Mouse (Mus musculus) neural tube, embryonic 14.5 days (tissue): ENCODE measurements around the gene Necab3. TPM values are rescaled to one million over a fixed set of nuclear protein-coding genes. Genes with fewer than 3 reads are reported as not detected.

ENCODE experiments used
- ATAC-seq: fragments of 200-750 bp; cut with Nextera tagmentation; 2 replicates; pipeline ENCODE4 v1.8.0; 2017; ENCODE audit warnings: low read depth, mild to moderate bottlenecking, moderate TSS enrichment, moderate library complexity
- H3K27ac ChIP-seq: fragments of 300-500 bp; sonication (generic); 2 replicates; pipeline ENCODE4 v1.5.1; 2014; ENCODE audit warnings: low read depth, mild to moderate bottlenecking, control low read depth, low read length, moderate library complexity, mixed read lengths
- H3K27me3 ChIP-seq: fragments of 300-500 bp; sonication (generic); 2 replicates; pipeline ENCODE4 v1.6.1; 2014; ENCODE audit warnings: low read length; ENCODE audit not compliant: control insufficient read depth, insufficient read depth
- H3K36me3 ChIP-seq: fragments of 300-500 bp; sonication (generic); 2 replicates; pipeline ENCODE4 v1.6.1; 2014; ENCODE audit warnings: low read length, mixed read lengths; ENCODE audit not compliant: control insufficient read depth, insufficient read depth
- H3K4me1 ChIP-seq: fragments of 300-500 bp; sonication (generic); 2 replicates; pipeline ENCODE4 v1.6.1; 2014; ENCODE audit warnings: low read length; ENCODE audit not compliant: control insufficient read depth, insufficient read depth
- H3K4me2 ChIP-seq: fragments of 300-500 bp; sonication (generic); 2 replicates; pipeline ENCODE4 v1.6.1; 2014; ENCODE audit warnings: mild to moderate bottlenecking, low read depth, low read length, control low read depth
- H3K4me3 ChIP-seq: fragments of 300-500 bp; sonication (generic); 2 replicates; pipeline ENCODE4 v1.5.1; 2014; ENCODE audit warnings: low read depth, low read length, control low read depth, mixed read lengths
- H3K9ac ChIP-seq: fragments of 300-500 bp; sonication (generic); replicated peaks from 2 replicates; pipeline ENCODE4 v1.6.1; 2014; ENCODE audit warnings: low read depth, mild to moderate bottlenecking, control low read depth, low read length, mixed read lengths
- H3K9me3 ChIP-seq: fragments of 300-500 bp; sonication (generic); 2 replicates; pipeline ENCODE4 v1.6.1; 2016; ENCODE audit warnings: low read length; ENCODE audit not compliant: control insufficient read depth
- WGBS: fragments of 180-500 bp; shearing (Covaris S2); extraction: QIAGEN DNeasy Blood & Tissue Kit; methylation state at CpG from one replicate; pipeline ENCODE4 v1.1.7; 2014; 5-methylcytosine and 5-hydroxymethylcytosine counted together
- polyA plus RNA-seq: library from polyadenylated mRNA; unstranded; fragments of >200 nt; fragmentation: Nextera tagmentation; extraction: Ambion mirVana; gene quantifications from 2 replicates; pipeline ENCODE4 v1.2.1, GENCODE M21; 2014

Necab3 gene
- polyA plus RNA-seq, 1 experiment from 2014 or later, result 16.8 TPM

GRCm38 (mm10) chr2:154593025-154593424 lies 34.3 kb upstream of the Necab3 start:
- no peaks in the 10 kb centered on the region for H3K4me1 ChIP-seq
- H3K27me3 ChIP-seq, result no peaks in the 10 kb centered on the region
- 64% methylated on average over 3 of the region's 3 CpGs for WGBS
- H3K4me2 ChIP-seq, result no peak overlapping the region
- H3K36me3 ChIP-seq, result no peaks in the 10 kb centered on the region
- no peak for ATAC-seq
- H3K4me3 ChIP-seq, result no peak overlapping the region
- H3K27ac ChIP-seq, result no peak overlapping the region
- no peak overlapping the region for H3K9ac ChIP-seq
- no peaks in the 10 kb centered on the region for H3K9me3 ChIP-seq

- H3K27me3 ChIP-seq, result no peaks in the 10 kb centered on the region
- 94% methylated on average over 3 of the region's 3 CpGs for WGBS
- H3K4me1 ChIP-seq, result no peaks in the 10 kb centered on the region
- H3K36me3 ChIP-seq, result 0 out of 2 replicates have a peak, but pooled peaks cover 5% of the 10 kb centered on the region
- H3K4me3 ChIP-seq, result no peak overlapping the region
- H3K9ac ChIP-seq, result no peak overlapping the region
- no peak overlapping the region for H3K4me2 ChIP-seq
- no peaks in the 10 kb centered on the region for H3K9me3 ChIP-seq
- no peak for ATAC-seq
- H3K27ac ChIP-seq, result no peak overlapping the region
These were observed 32.5 kb upstream of the Necab3 start for GRCm38 (mm10) chr2:154591239-154591638.

DNA sequence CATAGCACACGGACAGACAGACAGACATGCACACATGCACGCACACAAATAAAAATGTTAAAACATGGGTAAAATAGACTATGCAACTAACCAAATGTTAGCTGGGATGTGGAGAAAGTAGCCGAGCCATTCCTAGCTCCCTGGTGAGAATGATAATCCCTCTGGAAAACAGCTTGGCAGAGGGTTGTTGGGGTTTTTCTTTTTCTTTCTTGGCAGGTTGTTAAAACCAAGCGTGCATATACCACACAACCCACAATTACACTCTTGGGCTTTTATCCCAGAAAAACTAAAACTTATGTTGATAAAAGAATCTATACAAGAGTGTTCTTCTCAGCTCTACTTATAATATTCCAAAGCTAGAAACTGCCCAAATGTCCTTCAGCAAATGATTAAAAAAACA lies 30.4 kb upstream of the Necab3 start:
- WGBS, result 78% methylated on average over 4 of the region's 4 CpGs
- Histone ChIP-seq H3K36me3 (0 out of 2 replicates have a peak, but pooled peaks cover 5% of the 10 kb centered on the region), H3K27me3 (no peaks in the 10 kb centered on the region), H3K27ac (no peak overlapping the region), H3K4me1 (0 out of 2 replicates have a peak, but pooled peaks cover 4% of the 10 kb centered on the region), H3K9me3 (no peaks in the 10 kb centered on the region), H3K4me3 (no peak overlapping the region), H3K9ac (no peak overlapping the region), H3K4me2 (no peak overlapping the region)
- no peak for ATAC-seq

DNA sequence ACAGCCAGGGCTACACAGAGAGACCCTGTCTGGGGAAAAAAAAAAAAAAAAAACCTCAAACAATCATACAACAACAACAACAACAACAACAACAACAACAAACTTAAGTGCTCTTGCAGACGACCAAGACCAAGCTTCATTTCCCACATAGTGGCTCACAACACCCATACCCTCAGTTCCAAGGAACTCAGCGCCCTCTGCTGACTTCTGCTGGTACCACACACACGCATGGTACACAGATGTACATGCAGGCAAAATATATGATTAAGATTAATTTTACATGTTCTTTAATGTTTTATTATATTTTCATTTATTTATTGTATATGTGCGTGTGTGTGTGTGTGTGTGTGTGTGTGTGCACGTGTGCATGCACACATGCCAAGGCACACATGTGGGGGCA lies 27.7 kb upstream of the Necab3 start:
- H3K36me3 ChIP-seq, result 0 out of 2 replicates have a peak, but pooled peaks cover 5% of the 10 kb centered on the region
- 0 out of 2 replicates have a peak, but pooled peaks cover 4% of the 10 kb centered on the region for H3K4me1 ChIP-seq
- no peak overlapping the region for H3K27ac ChIP-seq
- no peak for ATAC-seq
- no peaks in the 10 kb centered on the region for H3K9me3 ChIP-seq
- no peak overlapping the region for H3K4me2 ChIP-seq
- 75% methylated on average over 5 of the region's 5 CpGs for WGBS
- H3K27me3 ChIP-seq, result no peaks in the 10 kb centered on the region
- H3K4me3 ChIP-seq, result no peak overlapping the region
- no peak overlapping the region for H3K9ac ChIP-seq

- 50% methylated on average over 17 of the region's 17 CpGs for WGBS
- Histone ChIP-seq H3K9ac (no peak overlapping the region), H3K4me1 (0 out of 2 replicates have a peak, but pooled peaks cover 4% of the 10 kb centered on the region), H3K4me3 (no peak overlapping the region), H3K36me3 (0 out of 2 replicates have a peak, but pooled peaks cover 5% of the 10 kb centered on the region), H3K4me2 (no peak overlapping the region), H3K9me3 (no peaks in the 10 kb centered on the region), H3K27me3 (no peaks in the 10 kb centered on the region), H3K27ac (no peak overlapping the region)
- ATAC-seq, result peak; percentile 8; the same call in 1 of the 2 replicates
These were observed 26.4 kb upstream of the Necab3 start for GRCm38 (mm10) chr2:154584931-154585601.

- Histone ChIP-seq H3K9ac (no peak overlapping the region), H3K4me2 (no peak overlapping the region), H3K4me3 (no peak overlapping the region), H3K4me1 (0 out of 2 replicates have a peak, but pooled peaks cover 4% of the 10 kb centered on the region), H3K9me3 (no peaks in the 10 kb centered on the region), H3K27ac (0 out of 2 replicates have a peak overlapping the region, but pooled peaks have one; percentile 16), H3K27me3 (no peaks in the 10 kb centered on the region), H3K36me3 (0 out of 2 replicates have a peak, but pooled peaks cover 5% of the 10 kb centered on the region)
- peak; percentile 82 for ATAC-seq
- WGBS, result 39% methylated on average over 15 of the region's 15 CpGs
These were observed 25.5 kb upstream of the Necab3 start for GRCm38 (mm10) chr2:154583906-154584872.

DNA sequence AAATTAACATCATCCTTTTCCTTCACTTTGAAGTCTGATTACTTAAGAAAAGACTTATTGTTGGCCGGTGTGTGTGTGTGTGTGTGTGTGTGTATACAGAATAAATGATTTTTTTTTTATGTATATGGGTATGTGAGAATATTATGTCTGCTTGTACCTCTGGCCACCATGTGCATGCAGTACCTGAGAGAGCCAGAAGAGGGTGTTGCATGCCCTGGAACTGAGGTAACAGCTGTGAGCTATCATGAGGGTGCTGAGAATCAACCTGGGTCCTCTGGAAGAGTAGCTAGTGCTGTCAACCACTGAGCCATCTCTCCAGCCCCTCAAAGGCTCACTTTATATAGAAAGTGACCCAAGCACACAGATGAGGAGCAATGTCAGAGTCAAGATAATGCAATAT lies 22.7 kb upstream of the Necab3 start:
- Histone ChIP-seq H3K4me1 (0 out of 2 replicates have a peak, but pooled peaks cover 8% of the 10 kb centered on the region), H3K9ac (no peak overlapping the region), H3K27me3 (no peaks in the 10 kb centered on the region), H3K27ac (no peak overlapping the region), H3K9me3 (no peaks in the 10 kb centered on the region), H3K4me2 (no peak overlapping the region), H3K4me3 (no peak overlapping the region), H3K36me3 (no peaks in the 10 kb centered on the region)
- ATAC-seq, result no peak
- WGBS, result 93% methylated on average over 1 of the region's 1 CpGs

GRCm38 (mm10) chr2:154580586-154580985 lies 21.9 kb upstream of the Necab3 start:
- H3K36me3 ChIP-seq, result no peaks in the 10 kb centered on the region
- H3K4me3 ChIP-seq, result no peak overlapping the region
- H3K9me3 ChIP-seq, result no peaks in the 10 kb centered on the region
- no peak for ATAC-seq
- no peaks in the 10 kb centered on the region for H3K27me3 ChIP-seq
- H3K27ac ChIP-seq, result no peak overlapping the region
- WGBS, result 83% methylated on average over 8 of the region's 8 CpGs
- H3K4me1 ChIP-seq, result 0 out of 2 replicates have a peak, but pooled peaks cover 8% of the 10 kb centered on the region
- H3K9ac ChIP-seq, result no peak overlapping the region
- no peak overlapping the region for H3K4me2 ChIP-seq
